Mouse (Mus musculus): ENCODE measurements around the gene Mdm2. TPM values are rescaled to one million over a fixed set of nuclear protein-coding genes. Genes with fewer than 3 reads are reported as not detected.

The Mdm2 gene
- total and polyA plus RNA-seq, 3 experiments = 35.3 to 601 (median 42.2) TPM

GRCm38 (mm10) chr10:117665376-117666275 is 44.9 kb downstream of the Mdm2 start:
- Histone ChIP-seq H3K79me2 (ENCODE audit: control insufficient read depth, insufficient read depth, low read length, poor library complexity) (no peaks in the 10 kb centered on the region), H3K36me3 (ENCODE audit: control insufficient read depth in 1 of 2, insufficient read depth in 2 of 2, low read length in 2 of 2) (no peaks in the 10 kb centered on the region), H3K9ac (ENCODE audit: control insufficient read depth, low read depth, low read length, poor library complexity, severe bottlenecking) (no peak overlapping the region), H3K9me3 (replicated peaks; ENCODE audit: insufficient read depth, low read length) (no peaks in the 10 kb centered on the region), H3K4me3 (ENCODE audit: control insufficient read depth in 1 of 2, insufficient read depth in 1 of 2, low read depth in 2 of 2, low read length in 2 of 2) (no peak overlapping the region), H3K27ac (ENCODE audit: control insufficient read depth, low read depth, low read length) (no peak overlapping the region), H3K27me3 (ENCODE audit: control insufficient read depth in 1 of 2, insufficient read depth in 2 of 2, low read length in 2 of 2) (peaks cover 0 to 2% of the 10 kb centered on the region in 2 experiments; a peak in 1 of 4 replicates), H3K4me1 (ENCODE audit: control insufficient read depth in 1 of 2, insufficient read depth in 2 of 2, low read length in 2 of 2) (no peaks in the 10 kb centered on the region)
- DNase-seq (ENCODE audit: low read depth, low spot score) = no peak
- TF ChIP-seq CHD2 (IDR thresholded peaks at IDR 0.05; ENCODE audit: low read length) (no peak), TBP (IDR thresholded peaks at IDR 0.05; ENCODE audit: low read depth, low read length) (no peak), EP300 (IDR thresholded peaks at IDR 0.05; ENCODE audit: low read depth in 1 of 2, low read length in 2 of 2) (no peak), HCFC1 (IDR thresholded peaks at IDR 0.05; ENCODE audit: low read depth, low read length) (no peak), MAFK (IDR thresholded peaks at IDR 0.05; ENCODE audit: borderline replicate concordance, low read depth, low read length) (no peak), NRF1 (IDR thresholded peaks at IDR 0.05; ENCODE audit: insufficient read depth, low read depth, low read length, poor library complexity, severe bottlenecking) (no peak), ZKSCAN1 (IDR thresholded peaks at IDR 0.05; ENCODE audit: low read depth, low read length) (no peak), ELF1 (IDR thresholded peaks at IDR 0.05; ENCODE audit: low read depth, low read length) (no peak), POLR2AphosphoS5 (IDR thresholded peaks at IDR 0.05; ENCODE audit: borderline replicate concordance, low read depth, low read length) (no peak), ZMIZ1 (IDR thresholded peaks at IDR 0.05; ENCODE audit: low read depth, low read length) (no peak), KAT2A (conservative IDR thresholded peaks at IDR 0.05; ENCODE audit: low read depth, low read length) (no peak), NELFE (IDR thresholded peaks at IDR 0.05; ENCODE audit: low read depth, low read length) (no peak)

GRCm38 (mm10) chr10:117664926-117665209 is 45.7 kb downstream of the Mdm2 start:
- H3K27ac ChIP-seq (ENCODE audit: control insufficient read depth, low read depth, low read length) = no peak overlapping the region
- no peak for DNase-seq (ENCODE audit: low read depth, low spot score)
- TF ChIP-seq POLR2A (IDR thresholded peaks at IDR 0.05; ENCODE audit: control insufficient read depth in 1 of 2, insufficient read depth in 1 of 2, low read depth in 1 of 2, low read length in 2 of 2, poor library complexity in 1 of 2) (no peak), TAL1 (IDR thresholded peaks at IDR 0.05; ENCODE audit: low read length) (no peak), GABPA (IDR thresholded peaks at IDR 0.05; ENCODE audit: low read depth, low read length) (no peak), ZC3H11A (IDR thresholded peaks at IDR 0.05; ENCODE audit: low read depth, low read length) (no peak), MAX (IDR thresholded peaks at IDR 0.05; ENCODE audit: low read length) (no peak), MAFK (IDR thresholded peaks at IDR 0.05; ENCODE audit: borderline replicate concordance, low read depth, low read length) (no peak), MXI1 (IDR thresholded peaks at IDR 0.05; ENCODE audit: low read depth, low read length) (no peak), RCOR1 (IDR thresholded peaks at IDR 0.05; ENCODE audit: low read depth, low read length) (no peak), POLR2AphosphoS5 (IDR thresholded peaks at IDR 0.05; ENCODE audit: borderline replicate concordance, low read depth, low read length) (no peak), TBP (IDR thresholded peaks at IDR 0.05; ENCODE audit: low read depth, low read length) (no peak), MAZ (IDR thresholded peaks at IDR 0.05; ENCODE audit: low read depth, low read length) (no peak), E2F4 (IDR thresholded peaks at IDR 0.05; ENCODE audit: borderline replicate concordance, low read depth, low read length) (no peak), MYB (IDR thresholded peaks at IDR 0.05; ENCODE audit: low read depth, low read length) (no peak), ZKSCAN1 (IDR thresholded peaks at IDR 0.05; ENCODE audit: low read depth, low read length) (no peak)
- H3K27me3 ChIP-seq (ENCODE audit: control insufficient read depth in 1 of 2, insufficient read depth in 2 of 2, low read length in 2 of 2) = no peaks in the 10 kb centered on the region
- no peak overlapping the region for H3K9ac ChIP-seq (ENCODE audit: control insufficient read depth, low read depth, low read length, poor library complexity, severe bottlenecking)
- no peaks in the 10 kb centered on the region for H3K36me3 ChIP-seq (ENCODE audit: control insufficient read depth in 1 of 2, insufficient read depth in 2 of 2, low read length in 2 of 2)
- no peak overlapping the region for H3K4me3 ChIP-seq (ENCODE audit: control insufficient read depth in 1 of 2, insufficient read depth in 1 of 2, low read depth in 2 of 2, low read length in 2 of 2)
- H3K9me3 ChIP-seq (replicated peaks; ENCODE audit: insufficient read depth, low read length) = no peaks in the 10 kb centered on the region
- no peaks in the 10 kb centered on the region for H3K79me2 ChIP-seq (ENCODE audit: control insufficient read depth, insufficient read depth, low read length, poor library complexity)
- H3K4me1 ChIP-seq (ENCODE audit: control insufficient read depth in 1 of 2, insufficient read depth in 2 of 2, low read length in 2 of 2) = no peaks in the 10 kb centered on the region
